Mouse (Mus musculus) liver, embryonic 14.5 days (tissue): ENCODE results near the gene Krtap5-1.

Experiments used
- CTCF ChIP-seq: IDR thresholded peaks from 2 replicates; pipeline ENCODE4 v1.5.1; 2016; ENCODE audit warnings: antibody characterized with exemption, low read depth, control low read depth
- EP300 ChIP-seq: IDR thresholded peaks from 2 replicates; pipeline ENCODE4 v1.6.1; 2016; ENCODE audit warnings: antibody characterized with exemption, low read depth

- TF ChIP-seq CTCF (no peak), EP300 (no peak)
Measured at GRCm38 (mm10) chr7:142319124-142319523, 22.2 kb upstream of the Krtap5-1 start.
